Mouse (Mus musculus) forebrain, embryonic 11.5 days (tissue): ENCODE results near the gene Tmem82. TPM values are rescaled to one million over a fixed set of nuclear protein-coding genes. Genes with fewer than 3 reads are reported as not detected.
A peak's percentile ranks its signal among the peaks of the same experiment; 100 is the strongest.

ENCODE experiments used
- ATAC-seq: fragments of 200-750 bp; cut with Nextera tagmentation; replicated peaks from 2 replicates; pipeline ENCODE4 v1.8.0; 2017; ENCODE audit warnings: moderate TSS enrichment; ENCODE audit not compliant: low FRiP score
- DNase-seq: peaks from one replicate; pipeline ENCODE4 v3.0.0-alpha.2; 2017; ENCODE audit warnings: low spot score
- H3K27ac ChIP-seq: fragments of 300-500 bp; sonication (generic); 2 replicates; pipeline ENCODE4 v1.5.1; 2014; ENCODE audit warnings: low read depth, low read length
- H3K27me3 ChIP-seq: fragments of 300-500 bp; sonication (generic); 2 replicates; pipeline ENCODE4 v1.6.1; 2014; ENCODE audit warnings: mild to moderate bottlenecking, low read length, mixed read lengths; ENCODE audit not compliant: control insufficient read depth, insufficient read depth
- H3K36me3 ChIP-seq: fragments of 300-500 bp; sonication (generic); 2 replicates; pipeline ENCODE4 v1.6.1; 2014; ENCODE audit warnings: mild to moderate bottlenecking, low read length, moderate library complexity, mixed read lengths; ENCODE audit not compliant: control insufficient read depth, insufficient read depth
- H3K4me1 ChIP-seq: fragments of 300-500 bp; sonication (generic); replicated peaks from 2 replicates; pipeline ENCODE4 v1.6.1; 2014; ENCODE audit warnings: low read length, mixed read lengths; ENCODE audit not compliant: control insufficient read depth, insufficient read depth
- H3K4me2 ChIP-seq: fragments of 300-500 bp; sonication (generic); 2 replicates; pipeline ENCODE4 v1.6.1; 2014; ENCODE audit warnings: low read depth, mild to moderate bottlenecking, low read length, moderate library complexity, mixed read lengths; ENCODE audit not compliant: severe bottlenecking
- H3K4me3 ChIP-seq: fragments of 300-500 bp; sonication (generic); 2 replicates; pipeline ENCODE4 v1.5.1; 2014; ENCODE audit warnings: low read depth, low read length
- H3K9ac ChIP-seq: fragments of 300-500 bp; sonication (generic); 2 replicates; pipeline ENCODE4 v1.6.1; 2014; ENCODE audit warnings: low read length
- H3K9me3 ChIP-seq: fragments of 300-500 bp; sonication (generic); 2 replicates; pipeline ENCODE4 v1.6.1; 2016; ENCODE audit warnings: low read length, mixed read lengths; ENCODE audit not compliant: control insufficient read depth
- WGBS: fragments of 180-500 bp; shearing (Covaris S2); extraction: QIAGEN DNeasy Blood & Tissue Kit; methylation state at CpG from one replicate; pipeline ENCODE4 v1.1.7; 2014; 5-methylcytosine and 5-hydroxymethylcytosine counted together
- polyA plus RNA-seq: library from polyadenylated mRNA; unstranded; fragments of >200 nt; fragmentation: Nextera tagmentation; extraction: Ambion mirVana; gene quantifications from 2 replicates; pipeline ENCODE4 v1.2.1, GENCODE M21; 2014

Tmem82 gene
- polyA plus RNA-seq, 1 experiment from 2014 or later = 0.28 TPM

DNA sequence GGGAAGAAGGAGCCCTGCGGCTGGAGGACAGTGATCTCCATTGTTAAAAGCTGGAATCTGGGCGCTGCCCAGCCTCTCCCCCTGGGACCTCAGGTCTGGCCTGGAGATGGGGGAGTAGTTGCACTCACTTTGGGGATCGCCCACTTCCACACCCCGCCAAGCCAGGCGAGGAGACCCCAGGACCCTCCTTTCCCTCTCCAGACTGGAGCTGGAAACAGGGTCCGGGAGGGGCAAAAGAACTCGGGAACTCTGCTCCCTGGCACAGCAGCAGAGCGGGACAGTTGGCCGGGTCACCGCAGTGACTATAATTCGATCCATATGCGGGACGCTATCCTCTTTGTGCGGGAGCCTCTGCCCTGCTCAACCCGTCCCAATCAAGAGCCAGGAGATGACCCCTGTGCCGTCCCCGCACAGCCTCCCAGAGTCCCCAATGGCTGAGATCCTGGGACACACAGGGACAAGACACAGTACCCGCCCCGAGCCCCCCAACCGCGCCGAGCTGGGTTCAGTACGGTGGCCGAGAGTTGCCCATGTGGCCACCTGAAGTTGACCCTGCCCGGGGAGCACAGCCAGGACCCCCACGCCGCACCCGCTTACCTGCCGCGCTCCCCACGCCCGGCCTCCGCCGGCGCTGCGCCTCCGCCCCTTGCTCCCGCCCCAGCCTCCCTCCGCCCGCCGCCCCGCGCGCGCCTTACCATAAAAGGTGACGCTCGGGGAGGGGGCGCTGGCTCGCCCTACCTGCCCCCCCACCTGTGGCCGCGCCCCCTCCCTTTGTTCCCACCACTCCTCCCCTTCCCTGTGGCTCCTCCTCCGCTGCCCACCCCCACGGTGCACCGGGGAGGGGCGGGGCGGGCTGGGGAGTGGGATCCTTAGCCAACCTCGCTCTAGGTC is 18.9 kb downstream of the Tmem82 start:
- peaks cover 16% of the 10 kb centered on the region; the same call in 1 of the 2 replicates for H3K4me1 ChIP-seq
- no peaks in the 10 kb centered on the region for H3K9me3 ChIP-seq
- DNase-seq (peak; percentile 75), ATAC-seq (peak; percentile 25)
- H3K27ac ChIP-seq = no peak overlapping the region
- no peaks in the 10 kb centered on the region for H3K36me3 ChIP-seq
- H3K9ac ChIP-seq = peak overlapping the region; percentile 56
- peaks cover 21% of the 10 kb centered on the region for H3K27me3 ChIP-seq
- H3K4me2 ChIP-seq = peak overlapping the region; percentile 80
- WGBS = under 1% methylated on average over 28 of the region's 57 CpGs
- H3K4me3 ChIP-seq = peak overlapping the region; percentile 46

DNA sequence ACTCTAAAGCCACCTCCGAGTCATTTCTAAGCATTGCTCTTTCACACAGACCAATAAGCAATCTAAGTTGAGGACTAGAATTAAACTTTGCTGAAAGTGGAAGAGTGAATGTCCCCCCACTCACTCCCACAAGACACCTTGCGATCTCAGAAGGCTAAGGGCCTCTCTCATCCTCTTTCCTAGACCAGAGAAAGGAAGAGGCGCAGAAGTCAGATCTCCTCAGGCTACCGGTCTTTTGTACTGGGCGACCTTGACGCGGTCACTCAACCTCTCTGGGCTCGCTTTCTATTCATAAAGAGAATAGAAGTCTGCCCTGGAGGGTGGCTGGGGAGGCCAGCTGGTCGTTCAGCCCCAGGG is 19.6 kb downstream of the Tmem82 start:
- no peak for ATAC-seq
- no peak overlapping the region for H3K27ac ChIP-seq
- no peak for DNase-seq
- peaks cover 16% of the 10 kb centered on the region; the same call in 1 of the 2 replicates for H3K4me1 ChIP-seq
- H3K4me2 ChIP-seq = peak overlapping the region; percentile 80
- H3K27me3 ChIP-seq = peaks cover 21% of the 10 kb centered on the region
- no peaks in the 10 kb centered on the region for H3K9me3 ChIP-seq
- peak overlapping the region; percentile 46 for H3K4me3 ChIP-seq
- 1% methylated on average over 9 of the region's 9 CpGs for WGBS
- H3K9ac ChIP-seq = peak overlapping the region; percentile 56
- H3K36me3 ChIP-seq = no peaks in the 10 kb centered on the region

DNA sequence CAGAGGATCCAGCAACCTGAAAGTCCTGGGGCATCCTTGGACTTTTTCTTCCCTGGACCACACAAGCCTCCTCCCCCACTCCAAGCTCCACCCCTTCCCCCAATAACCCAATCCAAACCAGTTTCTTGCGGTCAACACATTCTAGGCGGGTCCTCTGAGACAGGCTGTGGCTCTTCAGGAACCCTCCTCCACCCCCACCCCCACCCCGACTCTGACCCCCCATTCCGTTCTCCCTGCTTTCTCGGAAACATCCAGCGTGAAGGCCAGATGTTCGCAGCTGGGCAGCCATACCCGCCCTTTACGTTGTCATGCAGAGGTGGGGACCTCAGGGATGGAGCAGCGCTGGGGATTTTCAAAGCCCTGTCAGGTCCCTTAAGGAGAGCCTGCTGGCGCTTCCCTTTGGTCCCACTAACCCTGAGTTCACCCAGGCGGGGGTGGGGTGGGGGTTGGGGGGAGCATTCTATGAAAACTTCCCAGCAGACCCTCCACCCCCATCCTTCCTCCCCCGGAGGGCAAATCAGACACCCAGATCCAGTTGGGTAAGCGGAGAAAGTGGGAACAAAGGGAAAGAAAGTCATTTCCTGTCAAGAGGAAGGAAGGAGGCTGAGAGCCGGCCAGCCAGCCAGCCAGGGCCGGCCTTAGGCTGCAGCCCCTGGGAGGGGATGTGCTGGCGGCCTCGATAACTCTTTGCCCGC is 20.1 kb downstream of the Tmem82 start:
- DNase-seq (peak; percentile 63), ATAC-seq (no peak)
- no peaks in the 10 kb centered on the region for H3K9me3 ChIP-seq
- H3K27ac ChIP-seq = no peak overlapping the region
- H3K4me1 ChIP-seq = peaks cover 16% of the 10 kb centered on the region; the same call in 1 of the 2 replicates
- WGBS = under 1% methylated on average over 19 of the region's 19 CpGs
- peaks cover 21% of the 10 kb centered on the region for H3K27me3 ChIP-seq
- no peaks in the 10 kb centered on the region for H3K36me3 ChIP-seq
- peak overlapping the region; percentile 32 for H3K9ac ChIP-seq
- peak overlapping the region; percentile 80 for H3K4me2 ChIP-seq
- peak overlapping the region; percentile 46 for H3K4me3 ChIP-seq

DNA sequence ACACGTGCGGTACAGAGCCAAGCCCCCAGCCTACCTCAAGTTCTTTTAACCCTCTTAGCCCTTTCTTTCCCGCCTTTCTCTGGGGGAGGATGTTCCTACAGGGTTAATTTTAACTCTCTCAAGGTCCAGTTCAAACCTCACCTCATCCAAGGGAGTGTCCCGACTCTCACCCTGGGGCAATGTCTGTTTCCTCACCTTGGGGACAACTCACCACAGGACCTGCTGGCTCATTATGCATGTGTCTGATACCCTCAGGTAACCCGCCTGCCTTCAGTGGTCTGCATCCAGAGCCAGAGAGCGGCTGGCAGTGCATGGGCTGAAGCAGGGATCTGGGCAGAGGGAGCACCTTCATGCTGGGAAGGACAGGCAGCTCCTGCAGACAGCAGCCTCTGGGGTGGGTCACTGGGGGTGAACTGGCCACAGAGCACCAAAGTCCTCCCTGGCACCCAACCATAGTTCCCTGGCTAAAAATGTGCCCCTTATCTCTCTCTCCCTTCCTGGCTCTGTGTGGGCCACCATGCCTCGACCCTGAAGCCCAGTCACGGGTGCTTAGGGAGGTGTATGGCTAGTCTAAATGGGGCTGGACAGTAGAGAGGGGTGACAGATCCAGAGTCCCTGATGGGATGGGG is 21.6 kb downstream of the Tmem82 start:
- DNase-seq = no peak
- H3K36me3 ChIP-seq = no peaks in the 10 kb centered on the region

DNA sequence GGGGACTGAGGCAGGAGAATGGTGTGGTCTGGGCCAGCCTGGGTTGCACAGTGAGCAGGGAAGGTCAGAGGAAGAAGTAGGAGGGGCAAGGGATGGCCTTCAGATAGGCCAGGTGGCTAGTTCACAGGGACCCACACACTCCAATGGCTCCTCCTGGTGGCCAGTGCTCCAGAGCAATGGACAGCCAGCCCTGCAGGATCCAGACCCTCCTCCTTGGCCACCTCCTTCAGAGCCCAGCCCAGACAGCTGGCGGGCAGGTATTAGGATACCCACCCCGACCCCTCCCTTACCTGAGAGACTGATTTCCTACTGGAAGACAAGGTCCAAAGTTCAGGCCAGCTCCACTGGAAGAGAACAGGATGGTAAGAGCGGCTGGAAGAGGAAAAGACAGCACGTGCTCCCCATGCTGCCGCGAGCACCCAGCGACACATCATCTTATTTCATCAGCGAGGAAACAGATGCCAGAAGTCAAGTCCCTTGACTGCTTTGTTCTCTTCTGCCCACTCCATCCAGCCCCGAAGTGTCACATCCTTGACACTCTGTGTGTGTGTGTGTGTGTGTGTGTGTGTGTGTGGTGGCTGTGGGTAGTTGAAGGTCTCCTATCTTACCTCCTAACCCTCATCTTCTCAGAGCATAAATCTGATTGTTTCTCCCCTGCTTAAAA is 22.7 kb downstream of the Tmem82 start:
- WGBS = 83% methylated on average over 9 of the region's 9 CpGs
- ATAC-seq = no peak
- no peak overlapping the region for H3K4me3 ChIP-seq

More for the DNA sequence above, 21.6 kb downstream of the Tmem82 start:
- 87% methylated on average over 8 of the region's 8 CpGs for WGBS
- no peak for ATAC-seq
- H3K9ac ChIP-seq = no peak overlapping the region
- peaks cover 16% of the 10 kb centered on the region; the same call in 1 of the 2 replicates for H3K4me1 ChIP-seq
- no peaks in the 10 kb centered on the region for H3K9me3 ChIP-seq
- H3K27ac ChIP-seq = no peak overlapping the region
- peaks cover 21% of the 10 kb centered on the region for H3K27me3 ChIP-seq
- H3K4me3 ChIP-seq = no peak overlapping the region
- H3K4me2 ChIP-seq = no peak overlapping the region

DNA sequence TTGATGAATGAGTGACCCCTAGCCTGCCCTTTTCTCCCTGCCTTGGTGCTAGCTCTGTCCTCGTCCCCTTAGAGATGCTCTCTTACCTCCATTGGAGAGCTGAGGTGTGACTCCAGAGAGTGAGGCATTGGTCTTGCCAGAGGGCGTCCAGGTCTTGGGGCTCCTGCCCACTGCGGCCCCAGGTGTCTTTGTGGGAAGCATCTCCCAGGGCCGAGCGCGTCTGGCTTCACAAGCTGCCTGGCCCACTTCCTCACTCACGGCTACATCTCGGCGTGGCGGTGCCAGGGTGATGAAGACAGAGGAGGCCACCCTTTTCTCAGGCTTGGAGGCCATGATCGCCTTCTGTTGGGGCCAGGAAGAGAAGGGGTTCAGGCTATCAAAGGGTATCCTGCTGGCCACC is 23.3 kb downstream of the Tmem82 start:
- Histone ChIP-seq H3K4me3 (no peak overlapping the region), H3K4me1 (peaks cover 16% of the 10 kb centered on the region; the same call in 1 of the 2 replicates), H3K9me3 (no peaks in the 10 kb centered on the region), H3K27me3 (peaks cover 18% of the 10 kb centered on the region), H3K36me3 (no peaks in the 10 kb centered on the region), H3K4me2 (no peak overlapping the region), H3K9ac (no peak overlapping the region), H3K27ac (no peak overlapping the region)
- no peak for DNase-seq
- no peak for ATAC-seq
- WGBS = 93% methylated on average over 11 of the region's 11 CpGs

More for the DNA sequence above, 22.7 kb downstream of the Tmem82 start:
- peaks cover 16% of the 10 kb centered on the region; the same call in 1 of the 2 replicates for H3K4me1 ChIP-seq
- H3K27me3 ChIP-seq = peaks cover 19% of the 10 kb centered on the region
- no peaks in the 10 kb centered on the region for H3K9me3 ChIP-seq
- DNase-seq = no peak
- no peak overlapping the region for H3K9ac ChIP-seq
- no peaks in the 10 kb centered on the region for H3K36me3 ChIP-seq
- H3K4me2 ChIP-seq = no peak overlapping the region
- no peak overlapping the region for H3K27ac ChIP-seq

DNA sequence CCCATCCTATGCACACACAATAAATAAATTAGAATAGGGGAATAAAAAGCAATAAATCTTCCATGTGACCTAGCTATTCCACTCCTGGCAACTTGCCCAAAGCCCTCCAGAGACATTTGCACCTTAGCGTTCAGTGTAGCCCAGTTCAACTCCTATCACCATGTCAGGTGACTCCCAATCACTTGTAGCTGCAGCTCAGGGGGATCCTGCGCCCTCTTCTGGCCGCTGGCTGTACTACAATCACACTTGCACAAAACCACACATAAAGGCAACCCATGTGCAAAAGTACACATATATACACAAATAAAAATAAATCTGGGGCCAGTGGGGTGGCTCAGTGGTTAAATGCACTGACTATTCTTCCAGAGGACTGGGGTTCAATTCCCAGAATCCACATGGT is 26.9 kb downstream of the Tmem82 start:
- 26% methylated on average over 3 of the region's 3 CpGs for WGBS
- ATAC-seq = no peak
- H3K36me3 ChIP-seq = no peaks in the 10 kb centered on the region

DNA sequence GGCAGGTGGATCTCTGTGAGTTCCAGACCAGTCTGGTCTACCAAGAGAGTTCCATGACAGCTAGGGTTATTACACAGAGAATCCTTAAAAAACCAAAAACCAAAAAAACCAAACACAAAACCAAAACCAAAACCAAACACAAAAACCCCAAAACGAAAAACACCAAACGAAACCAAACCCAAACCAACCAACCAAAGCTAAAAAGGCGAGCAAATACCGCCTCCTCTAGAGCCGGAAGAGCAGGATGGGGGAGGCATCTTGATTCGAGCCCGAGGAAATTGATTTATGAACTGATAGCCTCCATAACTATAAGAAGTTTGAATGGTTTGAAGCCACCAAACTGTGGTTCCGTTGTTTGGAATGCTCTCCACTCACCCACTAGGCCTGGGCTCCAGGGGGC is 34.5 kb downstream of the Tmem82 start:
- DNase-seq (no peak), ATAC-seq (no peak)
- no peaks in the 10 kb centered on the region for H3K9me3 ChIP-seq
- H3K36me3 ChIP-seq = no peaks in the 10 kb centered on the region
- H3K4me1 ChIP-seq = no peaks in the 10 kb centered on the region
- H3K4me2 ChIP-seq = no peak overlapping the region
- no peak overlapping the region for H3K4me3 ChIP-seq
- no peak overlapping the region for H3K9ac ChIP-seq
- WGBS = 91% methylated on average over 8 of the region's 8 CpGs
- H3K27me3 ChIP-seq = no peaks in the 10 kb centered on the region
- H3K27ac ChIP-seq = no peak overlapping the region

More for the DNA sequence above, 26.9 kb downstream of the Tmem82 start:
- H3K4me2 ChIP-seq = no peak overlapping the region
- H3K4me3 ChIP-seq = no peak overlapping the region
- H3K9me3 ChIP-seq = no peaks in the 10 kb centered on the region
- no peaks in the 10 kb centered on the region for H3K4me1 ChIP-seq
- H3K9ac ChIP-seq = no peak overlapping the region
- no peaks in the 10 kb centered on the region for H3K27me3 ChIP-seq
- DNase-seq = peak; percentile 72
- no peak overlapping the region for H3K27ac ChIP-seq
